8 mouse cellular contexts compared by ENCODE assay signal in the genomic region with DNA sequence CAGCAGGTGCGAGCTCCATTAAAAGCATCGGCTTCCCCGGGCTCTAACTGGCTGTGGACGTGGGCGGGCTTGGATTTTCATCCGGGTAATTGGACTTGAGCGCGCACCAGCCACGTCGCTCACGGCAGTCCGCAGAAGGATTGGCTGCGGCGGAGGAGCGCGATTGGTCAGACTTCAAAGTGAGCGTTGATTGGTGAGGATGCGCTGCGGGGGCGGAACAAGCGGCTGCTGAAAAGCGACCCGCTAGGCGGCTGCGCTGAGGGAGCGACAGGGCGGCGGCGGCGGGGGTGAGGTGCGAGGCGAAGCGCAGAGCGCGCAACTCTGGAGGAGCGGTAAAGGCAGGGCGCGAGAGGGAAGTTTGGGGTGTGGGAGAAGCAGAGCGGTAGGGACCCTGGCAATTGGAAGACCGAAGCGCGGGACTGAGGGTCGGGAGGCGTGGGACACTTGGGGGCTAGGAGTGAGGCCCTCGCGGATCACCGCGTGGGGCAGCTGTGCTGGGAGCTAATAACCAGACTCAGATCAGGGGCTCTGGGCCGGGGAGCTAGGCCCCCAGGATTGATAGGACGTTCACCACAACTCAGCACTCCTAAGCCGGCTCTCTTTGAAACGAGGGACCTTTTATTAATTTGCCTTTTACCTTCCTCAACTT. TPM values are rescaled to one million over a fixed set of nuclear protein-coding genes. Genes with fewer than 3 reads are reported as not detected.
DNase-seq lines count a peak whose midpoint lies in the region; ATAC-seq and TF ChIP-seq lines count a peak whose summit lies in the region.

A gene (plus strand): TSS at position 243 of the 649 bp plus-strand sequence.

- H3K36me3 ChIP-seq in E14TG2a.4 (ENCODE audit: insufficient read depth, low read length): no peaks in the 10 kb centered on the region
- no peaks in the 10 kb centered on the region for H3K36me3 ChIP-seq in forebrain, embryonic 13.5 days (ENCODE audit: poor library complexity, severe bottlenecking)
- H3K36me3 ChIP-seq in heart, postnatal 0 days (replicated peaks; ENCODE audit: control insufficient read depth, insufficient read depth, low read length): no peaks in the 10 kb centered on the region
- H3K36me3 ChIP-seq in liver, embryonic 14.5 days (replicated peaks; ENCODE audit: control insufficient read depth, insufficient read depth, low read depth): no peaks in the 10 kb centered on the region
- H3K36me3 ChIP-seq in stomach, embryonic 15.5 days: no peaks in the 10 kb centered on the region

- no peak for TF ChIP-seq EP300 in heart, postnatal 0 days (IDR thresholded peaks at IDR 0.05; ENCODE audit: low read depth)
- no peak for TF ChIP-seq EP300 in liver, embryonic 14.5 days (IDR thresholded peaks at IDR 0.05; ENCODE audit: low read depth)

- peak; percentile 98 for ATAC-seq in forebrain, embryonic 13.5 days
- ATAC-seq in heart, postnatal 0 days (ENCODE audit: insufficient read depth, low read depth): peak; percentile 99
- peak; percentile 98 for ATAC-seq in liver, embryonic 14.5 days (ENCODE audit: insufficient read depth)
- peak; percentile 98 for ATAC-seq in stomach, embryonic 15.5 days (ENCODE audit: insufficient read depth, low FRiP score, low read depth)

- WGBS in forebrain, embryonic 13.5 days: 7% methylated on average over 52 of the region's 52 CpGs
- 7% methylated on average over 52 of the region's 52 CpGs for WGBS in heart, postnatal 0 days
- WGBS in liver, embryonic 14.5 days (ENCODE audit: insufficient replicate concordance): 9% methylated on average over 52 of the region's 52 CpGs
- WGBS in stomach, embryonic 15.5 days: 9% methylated on average over 52 of the region's 52 CpGs

- peak within 1 kb of the TSS; percentile 69 for H3K4me3 ChIP-seq in E14TG2a.4 (replicated peaks; ENCODE audit: low read length)
- H3K4me3 ChIP-seq in forebrain, embryonic 13.5 days: peak within 1 kb of the TSS; percentile 60
- peak within 1 kb of the TSS; percentile 42 for H3K4me3 ChIP-seq in heart, postnatal 0 days (ENCODE audit: low read depth, low read length)
- peak within 1 kb of the TSS; percentile 44 to 48 for H3K4me3 ChIP-seq in liver, embryonic 14.5 days (ENCODE audit: insufficient read depth in 1 of 2, low read depth in 2 of 2, low read length in 2 of 2)
- peak within 1 kb of the TSS; percentile 55 for H3K4me3 ChIP-seq in stomach, embryonic 15.5 days (replicated peaks)

- H3K4me1 ChIP-seq in E14TG2a.4 (replicated peaks; ENCODE audit: low read depth, low read length): peaks cover 6% of the 10 kb centered on the region; the same call in 1 of the 2 replicates
- H3K4me1 ChIP-seq in forebrain, embryonic 13.5 days: peaks cover 18% of the 10 kb centered on the region
- peaks cover 9% of the 10 kb centered on the region for H3K4me1 ChIP-seq in heart, postnatal 0 days (ENCODE audit: control insufficient read depth, insufficient read depth)
- H3K4me1 ChIP-seq in liver, embryonic 14.5 days (replicated peaks; ENCODE audit: control insufficient read depth in 2 of 2, insufficient read depth in 2 of 2, low read length in 1 of 2): peaks cover 0 to 3% of the 10 kb centered on the region in 2 experiments; a peak in 1 of 4 replicates
- H3K4me1 ChIP-seq in stomach, embryonic 15.5 days: peaks cover 10% of the 10 kb centered on the region

- peak; percentile 97 for DNase-seq in cerebellum, adult 11 months
- DNase-seq in heart, postnatal 0 days (ENCODE audit: low spot score): peak; percentile 96
- DNase-seq in kidney, postnatal 36 days: peak; percentile 94 to 97
- peak; percentile 78 to 89 (median 80) for DNase-seq in liver, embryonic 14.5 days (ENCODE audit: low read depth in 3 of 3, low spot score in 3 of 3)
- DNase-seq in neural tube, embryonic 10.5 days (ENCODE audit: extremely low spot score, low spot score): peak; percentile 93

- peak within 1 kb of the TSS; percentile 79 for H3K9ac ChIP-seq in forebrain, embryonic 13.5 days
- peak within 1 kb of the TSS; percentile 15; the same call in 1 of the 2 replicates for H3K9ac ChIP-seq in heart, postnatal 0 days (replicated peaks; ENCODE audit: low read depth, low read length)
- peak within 1 kb of the TSS; percentile 24; the same call in 1 of the 2 replicates for H3K9ac ChIP-seq in liver, embryonic 14.5 days (replicated peaks)
- H3K9ac ChIP-seq in stomach, embryonic 15.5 days: peak within 1 kb of the TSS; percentile 17; the same call in 1 of the 2 replicates

- H3K4me2 ChIP-seq in forebrain, embryonic 13.5 days: peak within 1 kb of the TSS; percentile 87
- H3K4me2 ChIP-seq in heart, postnatal 0 days (ENCODE audit: low read depth, low read length): peak within 1 kb of the TSS; percentile 66
- H3K4me2 ChIP-seq in liver, embryonic 14.5 days (ENCODE audit: low read depth): peak within 1 kb of the TSS; percentile 77
- H3K4me2 ChIP-seq in stomach, embryonic 15.5 days: peak within 1 kb of the TSS; percentile 95

- peaks cover 20% of the 10 kb centered on the region for H3K9me3 ChIP-seq in E14TG2a.4 (ENCODE audit: low read length)
- no peaks in the 10 kb centered on the region for H3K9me3 ChIP-seq in forebrain, embryonic 13.5 days (replicated peaks)
- H3K9me3 ChIP-seq in heart, postnatal 0 days (replicated peaks; ENCODE audit: control insufficient read depth, low read length): no peaks in the 10 kb centered on the region
- no peaks in the 10 kb centered on the region for H3K9me3 ChIP-seq in liver, embryonic 14.5 days (ENCODE audit: control insufficient read depth, low read length)
- H3K9me3 ChIP-seq in stomach, embryonic 15.5 days: no peaks in the 10 kb centered on the region

- no peak for TF ChIP-seq CTCF in E14TG2a.4 (conservative IDR thresholded peaks at IDR 0.05; ENCODE audit: low read length)
- TF ChIP-seq CTCF in heart, postnatal 0 days (IDR thresholded peaks at IDR 0.05; ENCODE audit: low read depth): peak; percentile 26; the same call in 1 of the 2 replicates
- 0 out of 2 replicates have a peak, but pooled peaks have one; percentile 24 for TF ChIP-seq CTCF in liver, embryonic 14.5 days (IDR thresholded peaks at IDR 0.05; ENCODE audit: low read depth)

- peak within 1 kb of the TSS; percentile 80 for H3K27ac ChIP-seq in forebrain, embryonic 13.5 days
- H3K27ac ChIP-seq in heart, postnatal 0 days (ENCODE audit: low read depth): no peak within 1 kb of the TSS
- H3K27ac ChIP-seq in liver, embryonic 14.5 days: no peak within 1 kb of the TSS
- no peak within 1 kb of the TSS for H3K27ac ChIP-seq in stomach, embryonic 15.5 days

- peaks cover 37% of the 10 kb centered on the region for H3K27me3 ChIP-seq in E14TG2a.4 (ENCODE audit: insufficient read depth, low read length)
- H3K27me3 ChIP-seq in forebrain, embryonic 13.5 days: no peaks in the 10 kb centered on the region
- H3K27me3 ChIP-seq in heart, postnatal 0 days (ENCODE audit: control insufficient read depth, insufficient read depth, low read length): no peaks in the 10 kb centered on the region
- no peaks in the 10 kb centered on the region for H3K27me3 ChIP-seq in liver, embryonic 14.5 days (ENCODE audit: control insufficient read depth, insufficient read depth, low read length)
- no peaks in the 10 kb centered on the region for H3K27me3 ChIP-seq in stomach, embryonic 15.5 days (replicated peaks)

RNA-seq across cellular contexts. Expression of the gene that starts here (rescaled TPM):
- polyA plus RNA-seq in forebrain, embryonic 13.5 days (2015; fragmentation: Nextera tagmentation; extraction: Ambion mirVana): 66.4 and 69.5 TPM in 2 replicates
- total RNA-seq in heart, postnatal 0 days (2014; rRNA removed; ENCODE audit: low replicate concordance): 0.34 and 6.5 TPM in 2 replicates
- 7.5 and 7.7 TPM in 2 replicates for polyA plus RNA-seq in heart, postnatal 0 days (2015; fragmentation: Nextera tagmentation; extraction: Ambion mirVana)
- 1.0 and 3.0 TPM in 2 replicates for polyA plus RNA-seq in liver, embryonic 14.5 days (2012; rRNA removed)
- polyA plus RNA-seq in liver, embryonic 14.5 days (2014; fragmentation: Nextera tagmentation; extraction: Ambion mirVana): 8.6 and 9.0 TPM in 2 replicates
- polyA plus RNA-seq in stomach, embryonic 15.5 days (2015; fragmentation: Nextera tagmentation; extraction: Ambion mirVana): 9.4 and 10.6 TPM in 2 replicates

Comparison
In these comparisons a context has a peak if more than half of its experiments do, and no peak if none do; other contexts are left out.
1. H3K9ac ChIP-seq: peak in every context shown above with its lines; median percentile 79 in forebrain, embryonic 13.5 days; 24 in liver, embryonic 14.5 days; 17 in stomach, embryonic 15.5 days; 15 in heart, postnatal 0 days.